Mouse (Mus musculus): ENCODE measurements around the gene Gjc2.

DNA sequence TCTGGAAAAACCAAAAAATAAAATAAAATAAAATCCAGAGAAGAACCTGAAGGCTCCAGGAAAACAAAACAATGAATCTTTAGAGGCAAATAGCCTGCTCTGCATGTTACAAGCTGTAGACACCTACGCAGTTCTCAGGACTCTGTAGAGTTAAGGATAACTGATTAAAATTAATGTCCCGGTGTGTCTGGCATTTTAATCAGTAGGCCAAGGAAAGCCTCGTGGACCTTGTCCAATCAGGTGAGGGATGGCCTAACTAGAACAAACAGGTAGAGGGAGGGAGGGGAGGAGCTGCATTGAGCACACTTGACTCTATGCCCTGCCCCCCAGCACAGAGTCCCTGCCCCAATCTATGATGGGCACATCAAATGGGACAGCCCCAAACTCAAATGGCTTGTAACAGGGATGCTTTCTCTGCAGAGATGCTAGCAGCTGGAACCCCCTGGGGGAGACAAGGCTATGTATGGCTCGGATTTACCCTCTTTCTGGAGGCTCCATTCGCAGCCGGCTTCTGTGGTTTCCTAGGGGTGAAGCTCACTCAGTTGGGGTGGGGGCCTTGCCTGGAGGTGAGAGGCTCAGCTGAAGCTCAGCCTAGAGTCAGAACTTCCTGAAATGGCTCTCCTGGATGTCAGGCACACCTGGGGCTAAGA is 8.7 kb downstream of the Gjc2 start:
- TF ChIP-seq CTCF (IDR thresholded peaks at IDR 0.05; ENCODE audit: extremely low read depth, insufficient read depth, insufficient read length, insufficient replicate concordance) (no peak), POLR2A (IDR thresholded peaks at IDR 0.05; ENCODE audit: low read depth, low read length) (no peak)
